Mouse (Mus musculus) ES-Bruce4 (cell line): ENCODE measurements around the gene Spata1.

ENCODE experiments used
- CTCF ChIP-seq: IDR thresholded peaks from one replicate; pipeline ENCODE4 v1.8.1; 2011; ENCODE audit warnings: low read depth, low read length
- EP300 ChIP-seq: IDR thresholded peaks from 2 replicates; pipeline ENCODE4 v1.6.1; 2011; ENCODE audit warnings: low read depth, low read length; ENCODE audit not compliant: insufficient read depth
- POLR2A ChIP-seq: IDR thresholded peaks from one replicate; pipeline ENCODE4 v1.8.1; 2011; ENCODE audit warnings: low read length; ENCODE audit not compliant: insufficient read depth

DNA sequence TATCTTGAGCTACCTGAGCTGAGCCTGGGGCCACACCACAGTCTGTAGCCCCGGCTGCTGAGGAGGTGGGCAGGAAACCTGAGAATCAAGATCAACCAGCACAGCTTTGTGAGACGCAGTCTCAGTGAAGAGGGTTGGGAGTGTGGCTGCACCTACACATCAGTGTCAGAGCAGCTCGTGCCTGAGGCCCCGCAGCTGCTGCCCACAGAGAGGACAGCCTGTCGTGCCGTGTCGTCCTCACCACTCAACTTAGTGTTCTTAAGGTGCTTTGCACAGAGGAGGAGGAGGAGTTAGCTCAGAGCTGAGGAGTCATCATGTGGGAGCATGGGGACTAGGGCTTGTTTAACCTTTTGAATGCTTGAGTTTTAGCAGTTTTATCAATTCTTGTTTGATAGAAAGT lies 73.7 kb downstream of the Spata1 start:
- TF ChIP-seq POLR2A (no peak), CTCF (no peak), EP300 (no peak)
